Mouse (Mus musculus): ENCODE measurements around the gene Erich6. TPM values are rescaled to one million over a fixed set of nuclear protein-coding genes. Genes with fewer than 3 reads are reported as not detected.

Erich6 gene
- polyA plus RNA-seq, 1 experiment from 2014 or later = not detected

DNA sequence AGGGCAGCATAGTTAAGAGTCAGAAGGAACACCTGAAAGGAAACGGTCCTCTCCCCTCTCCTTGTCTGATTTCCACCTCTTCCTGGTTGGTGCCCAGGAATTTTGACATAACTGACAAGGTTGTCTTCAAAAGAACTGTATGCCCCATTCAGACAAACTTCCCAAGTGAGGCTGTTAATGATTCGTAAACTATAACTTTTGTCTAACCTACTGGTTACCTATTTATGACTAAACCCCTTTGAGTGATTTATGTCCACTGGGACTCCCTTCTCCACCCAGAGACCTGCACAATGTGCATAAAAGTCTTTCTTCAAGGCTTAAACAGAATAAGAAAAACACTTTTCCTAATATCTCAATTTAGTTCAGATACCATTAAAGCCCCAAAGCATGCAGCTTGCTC is 10.2 kb upstream of the Erich6 start:
- H3K27ac ChIP-seq (ENCODE audit: low read depth) = no peak overlapping the region
- H3K9me3 ChIP-seq (ENCODE audit: low read depth, low read length) = no peaks in the 10 kb centered on the region
- H3K4me1 ChIP-seq (ENCODE audit: insufficient read depth) = no peaks in the 10 kb centered on the region
- ATAC-seq (ENCODE audit: insufficient read depth) (no peak), DNase-seq (no peak)
- no peak overlapping the region for H3K9ac ChIP-seq
- 70% methylated on average over 2 of the region's 2 CpGs for WGBS
- H3K4me3 ChIP-seq (ENCODE audit: low read depth, low read length) = no peak overlapping the region
- no peak overlapping the region for H3K4me2 ChIP-seq
- TF ChIP-seq CTCF (IDR thresholded peaks at IDR 0.05; ENCODE audit: low read depth) = no peak
- H3K36me3 ChIP-seq (ENCODE audit: insufficient read depth) = no peaks in the 10 kb centered on the region
- H3K27me3 ChIP-seq (ENCODE audit: insufficient read depth, low read length) = no peaks in the 10 kb centered on the region

DNA sequence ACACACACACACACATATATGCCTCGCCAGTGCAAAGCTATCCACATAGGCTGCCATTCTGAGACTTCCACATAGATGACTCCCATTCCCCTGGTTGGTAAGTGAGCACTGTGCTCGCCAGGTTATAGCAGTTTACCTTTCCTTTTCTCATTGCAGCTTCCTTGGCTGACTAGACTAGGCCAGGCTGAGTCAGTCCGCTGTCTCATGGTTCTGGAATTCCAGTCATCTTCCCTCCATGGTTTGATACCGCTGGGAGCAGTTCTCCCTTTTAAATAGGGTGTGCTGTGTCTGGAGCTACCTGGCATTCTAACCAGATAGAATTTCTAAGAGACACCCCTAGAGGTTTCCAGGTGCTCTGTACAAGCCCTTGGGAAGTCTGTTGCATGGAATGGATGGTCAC is 9.2 kb upstream of the Erich6 start:
- TF ChIP-seq CTCF (IDR thresholded peaks at IDR 0.05; ENCODE audit: low read depth) = no peak
- DNase-seq = no peak
- Histone ChIP-seq H3K9ac (no peak overlapping the region), H3K27ac (ENCODE audit: low read depth) (no peak overlapping the region), H3K4me2 (no peak overlapping the region), H3K27me3 (ENCODE audit: insufficient read depth, low read length) (no peaks in the 10 kb centered on the region), H3K4me1 (ENCODE audit: insufficient read depth) (no peaks in the 10 kb centered on the region), H3K9me3 (ENCODE audit: low read depth, low read length) (no peaks in the 10 kb centered on the region), H3K36me3 (ENCODE audit: insufficient read depth) (no peaks in the 10 kb centered on the region), H3K4me3 (ENCODE audit: low read depth, low read length) (no peak overlapping the region)
- 71% methylated on average over 4 of the region's 4 CpGs for WGBS
- no peak for ATAC-seq (ENCODE audit: insufficient read depth)

DNA sequence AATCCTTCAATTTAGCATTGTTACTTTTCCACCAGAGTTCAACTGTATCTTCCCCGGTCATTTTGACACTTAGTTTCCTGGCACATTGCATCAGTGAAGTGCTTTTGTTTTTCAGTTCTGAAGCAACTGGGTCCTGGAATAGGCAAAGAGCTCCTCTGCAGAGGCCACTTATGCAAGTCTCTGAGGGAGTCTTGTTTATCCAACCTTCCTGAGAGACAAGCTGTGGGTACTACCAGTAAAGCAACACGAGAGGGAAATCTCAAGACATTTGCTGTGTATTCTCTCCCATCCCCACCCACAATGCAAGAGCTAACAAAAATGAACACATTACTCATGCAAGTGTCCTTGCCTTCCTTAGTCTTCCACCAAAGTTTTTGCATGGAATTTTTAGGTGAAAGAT is 5.3 kb downstream of the Erich6 start:
- no peak for ATAC-seq (ENCODE audit: insufficient read depth)
- DNase-seq = no peak
- H3K4me2 ChIP-seq = no peak overlapping the region
- TF ChIP-seq CTCF (IDR thresholded peaks at IDR 0.05; ENCODE audit: low read depth) = no peak
- 68% methylated on average over 2 of the region's 2 CpGs for WGBS
- no peaks in the 10 kb centered on the region for H3K36me3 ChIP-seq (ENCODE audit: insufficient read depth)
- no peaks in the 10 kb centered on the region for H3K27me3 ChIP-seq (ENCODE audit: insufficient read depth, low read length)
- H3K9ac ChIP-seq = no peak overlapping the region
- no peaks in the 10 kb centered on the region for H3K4me1 ChIP-seq (ENCODE audit: insufficient read depth)
- H3K9me3 ChIP-seq (ENCODE audit: low read depth, low read length) = no peaks in the 10 kb centered on the region
- H3K27ac ChIP-seq (ENCODE audit: low read depth) = no peak overlapping the region
- no peak overlapping the region for H3K4me3 ChIP-seq (ENCODE audit: low read depth, low read length)

DNA sequence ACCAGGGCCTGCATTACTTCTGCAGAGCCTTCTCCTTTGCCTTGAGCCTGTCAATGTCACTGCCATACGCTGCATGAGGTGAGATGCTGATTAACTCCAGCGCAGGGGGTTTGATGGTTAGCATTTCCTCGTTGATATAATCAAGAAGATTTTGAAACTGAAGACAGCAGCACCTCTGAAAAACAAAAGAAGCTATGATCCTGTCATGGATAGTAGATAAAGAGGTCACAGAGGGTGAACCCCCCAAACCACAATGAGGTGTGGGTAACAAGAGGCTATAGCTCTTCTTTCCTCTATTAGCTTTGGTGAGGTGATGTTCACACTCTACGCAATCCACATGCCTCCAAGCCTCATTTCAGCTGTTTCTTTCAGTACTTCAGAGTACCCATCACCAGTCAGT is 12.0 kb downstream of the Erich6 start:
- Histone ChIP-seq H3K4me2 (no peak overlapping the region), H3K36me3 (ENCODE audit: insufficient read depth) (no peaks in the 10 kb centered on the region), H3K27me3 (ENCODE audit: insufficient read depth, low read length) (no peaks in the 10 kb centered on the region), H3K9me3 (ENCODE audit: low read depth, low read length) (no peaks in the 10 kb centered on the region), H3K9ac (no peak overlapping the region), H3K27ac (ENCODE audit: low read depth) (no peak overlapping the region), H3K4me1 (ENCODE audit: insufficient read depth) (no peaks in the 10 kb centered on the region), H3K4me3 (ENCODE audit: low read depth, low read length) (no peak overlapping the region)
- ATAC-seq (ENCODE audit: insufficient read depth) (no peak), DNase-seq (no peak)
- WGBS = 75% methylated on average over 4 of the region's 4 CpGs
- no peak for TF ChIP-seq CTCF (IDR thresholded peaks at IDR 0.05; ENCODE audit: low read depth)

DNA sequence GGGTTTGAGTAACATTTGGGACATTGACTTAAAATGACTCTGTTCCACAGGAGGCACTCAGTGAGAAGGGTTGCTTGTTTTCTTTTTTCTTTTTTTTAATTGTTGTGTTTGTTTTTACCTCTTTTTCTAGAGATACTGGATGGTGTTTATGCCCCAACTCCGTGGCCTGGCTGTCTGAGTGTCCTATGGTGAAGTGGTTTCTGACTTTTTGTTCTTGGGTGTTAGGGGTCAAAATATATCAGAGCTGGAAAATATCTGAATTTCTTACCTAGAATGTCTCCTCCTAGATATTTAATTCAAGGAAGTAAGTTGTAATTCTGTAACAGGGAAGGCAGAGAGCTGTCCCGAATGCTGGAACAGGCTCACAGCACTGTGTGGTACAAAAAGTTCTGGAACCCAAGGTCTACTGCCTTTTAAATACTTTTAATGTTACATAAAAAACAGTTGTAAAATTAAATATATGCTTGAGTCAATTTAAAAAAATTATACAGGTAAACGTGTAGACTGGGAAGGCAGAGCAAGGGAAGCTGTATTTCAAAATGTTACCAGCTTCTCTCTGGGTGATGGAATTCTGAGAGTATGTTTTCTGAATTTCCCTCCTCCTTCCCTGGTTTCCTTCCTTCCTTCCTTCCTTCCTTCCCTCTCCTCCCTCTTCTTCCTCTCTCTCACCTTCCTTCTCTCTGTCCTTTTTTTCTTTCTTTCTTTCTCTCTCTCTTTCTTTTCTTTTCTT is 14.2 kb downstream of the Erich6 start:
- ATAC-seq (ENCODE audit: insufficient read depth) = no peak

DNA sequence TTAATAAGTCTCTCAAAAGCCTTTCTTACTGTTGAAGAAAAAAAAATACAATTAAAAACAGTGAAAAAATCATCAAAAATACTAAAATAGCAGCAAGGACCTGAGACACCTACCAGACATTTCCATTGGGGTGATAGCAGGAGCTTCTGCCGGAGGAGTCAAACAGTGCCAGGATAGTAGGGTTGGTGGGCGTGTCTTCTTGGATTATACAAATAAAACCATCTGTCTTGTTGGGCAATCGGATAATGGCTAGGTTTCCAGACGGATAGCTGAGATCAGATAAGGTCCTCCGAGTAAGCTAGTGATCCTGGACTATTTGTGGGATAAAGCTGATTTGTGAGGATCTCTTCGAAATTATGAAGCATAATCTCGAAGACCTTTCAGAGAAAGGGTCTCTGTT is 15.9 kb downstream of the Erich6 start:
- Histone ChIP-seq H3K4me1 (ENCODE audit: insufficient read depth) (no peaks in the 10 kb centered on the region), H3K36me3 (ENCODE audit: insufficient read depth) (no peaks in the 10 kb centered on the region), H3K4me3 (ENCODE audit: low read depth, low read length) (no peak overlapping the region), H3K27me3 (ENCODE audit: insufficient read depth, low read length) (no peaks in the 10 kb centered on the region), H3K9me3 (ENCODE audit: low read depth, low read length) (no peaks in the 10 kb centered on the region), H3K4me2 (no peak overlapping the region), H3K9ac (no peak overlapping the region), H3K27ac (ENCODE audit: low read depth) (no peak overlapping the region)
- no peak for DNase-seq
- WGBS = 63% methylated on average over 7 of the region's 7 CpGs
- ATAC-seq (ENCODE audit: insufficient read depth) = no peak
- no peak for TF ChIP-seq CTCF (IDR thresholded peaks at IDR 0.05; ENCODE audit: low read depth)

More for the DNA sequence above, 14.2 kb downstream of the Erich6 start:
- DNase-seq = no peak
- Histone ChIP-seq H3K4me3 (ENCODE audit: low read depth, low read length) (no peak overlapping the region), H3K9me3 (ENCODE audit: low read depth, low read length) (no peaks in the 10 kb centered on the region), H3K36me3 (ENCODE audit: insufficient read depth) (no peaks in the 10 kb centered on the region), H3K4me1 (ENCODE audit: insufficient read depth) (no peaks in the 10 kb centered on the region), H3K4me2 (no peak overlapping the region), H3K27ac (ENCODE audit: low read depth) (no peak overlapping the region), H3K9ac (no peak overlapping the region), H3K27me3 (ENCODE audit: insufficient read depth, low read length) (no peaks in the 10 kb centered on the region)
- no peak for TF ChIP-seq CTCF (IDR thresholded peaks at IDR 0.05; ENCODE audit: low read depth)
- 64% methylated on average over 3 of the region's 3 CpGs for WGBS

DNA sequence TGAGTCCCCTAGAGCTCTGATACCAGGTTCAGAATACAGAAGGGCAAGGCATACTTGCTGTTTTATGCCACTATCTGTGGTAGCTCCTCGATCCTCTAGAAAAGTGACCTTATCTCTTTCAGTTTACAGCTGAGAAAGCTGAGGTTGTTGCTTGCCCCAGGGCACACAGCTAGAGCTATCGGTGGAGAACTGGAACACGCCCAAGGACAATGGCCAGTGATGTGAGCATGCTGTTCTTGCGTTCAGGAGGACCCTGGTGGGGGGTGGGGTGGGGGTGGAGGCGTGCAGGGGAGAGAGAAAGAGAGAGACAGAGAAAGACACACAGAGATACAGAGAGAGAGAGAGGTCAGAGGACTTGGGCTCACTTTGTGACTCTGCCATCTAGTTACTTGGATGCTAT is 27.0 kb downstream of the Erich6 start:
- no peak for DNase-seq
- H3K4me2 ChIP-seq = no peak overlapping the region
- H3K36me3 ChIP-seq (ENCODE audit: insufficient read depth) = no peaks in the 10 kb centered on the region
- H3K9ac ChIP-seq = no peak overlapping the region
- TF ChIP-seq CTCF (IDR thresholded peaks at IDR 0.05; ENCODE audit: low read depth) = no peak
- WGBS = 75% methylated on average over 5 of the region's 5 CpGs
- no peak overlapping the region for H3K4me3 ChIP-seq (ENCODE audit: low read depth, low read length)
- no peak overlapping the region for H3K27ac ChIP-seq (ENCODE audit: low read depth)
- no peaks in the 10 kb centered on the region for H3K4me1 ChIP-seq (ENCODE audit: insufficient read depth)
- no peaks in the 10 kb centered on the region for H3K27me3 ChIP-seq (ENCODE audit: insufficient read depth, low read length)
- no peak for ATAC-seq (ENCODE audit: insufficient read depth)
- no peaks in the 10 kb centered on the region for H3K9me3 ChIP-seq (ENCODE audit: low read depth, low read length)
